Mouse (Mus musculus): ENCODE data around the gene Cnpy3. TPM values are rescaled to one million over a fixed set of nuclear protein-coding genes. Genes with fewer than 3 reads are reported as not detected.

Gene Cnpy3
- total and polyA plus RNA-seq, 3 experiments, result 19.7 to 21.5 (median 19.8) TPM

- H3K9ac ChIP-seq (ENCODE audit: low read depth, low read length), result peak within 1 kb of the TSS; percentile 98
- peak within 1 kb of the TSS; percentile 75 for H3K4me3 ChIP-seq
- no peaks in the 10 kb centered on the region for H3K27me3 ChIP-seq (ENCODE audit: control insufficient read depth, insufficient read depth, low read length)
- peaks cover 3% of the 10 kb centered on the region for H3K4me1 ChIP-seq (ENCODE audit: control insufficient read depth, insufficient read depth, low read length)
- whole genome bisulfite sequencing, result 7% methylated on average over 28 of the region's 36 CpGs
- peak within 1 kb of the TSS; percentile 86 for H3K27ac ChIP-seq
- DNase-seq, result peak; percentile 93 to 94
- peaks cover 2% of the 10 kb centered on the region; the same call in 1 of the 2 replicates for H3K79me2 ChIP-seq (replicated peaks; ENCODE audit: control insufficient read depth, insufficient read depth, low read length)
- intact Hi-C loops (cut with DNase I), result loop anchor here (2.0 to 5.0 kb wide), 3 partner anchors 41 to 159 kb away; partner anchors contain the start of gene Cnpy3
- TF ChIP-seq POLR2A (IDR thresholded peaks at IDR 0.05; ENCODE audit: insufficient read depth, low read depth, low read length) (peak; percentile 89), EP300 (IDR thresholded peaks at IDR 0.05; ENCODE audit: insufficient read depth, low read depth, low read length) (0 out of 2 replicates have a peak, but pooled peaks have one; percentile 57), CTCF (IDR thresholded peaks at IDR 0.05) (no peak)
- 0 out of 2 replicates have a peak, but pooled peaks cover 2% of the 10 kb centered on the region for H3K36me3 ChIP-seq (ENCODE audit: control insufficient read depth, insufficient read depth, low read length)
Measured at GRCm38 (mm10) chr17:46710959-46711597, 40.9 kb downstream of the Cnpy3 start, which contains the start of gene Pex6. Gene Pex6, plus strand, starts transcription at chr17:46711463.

DNA sequence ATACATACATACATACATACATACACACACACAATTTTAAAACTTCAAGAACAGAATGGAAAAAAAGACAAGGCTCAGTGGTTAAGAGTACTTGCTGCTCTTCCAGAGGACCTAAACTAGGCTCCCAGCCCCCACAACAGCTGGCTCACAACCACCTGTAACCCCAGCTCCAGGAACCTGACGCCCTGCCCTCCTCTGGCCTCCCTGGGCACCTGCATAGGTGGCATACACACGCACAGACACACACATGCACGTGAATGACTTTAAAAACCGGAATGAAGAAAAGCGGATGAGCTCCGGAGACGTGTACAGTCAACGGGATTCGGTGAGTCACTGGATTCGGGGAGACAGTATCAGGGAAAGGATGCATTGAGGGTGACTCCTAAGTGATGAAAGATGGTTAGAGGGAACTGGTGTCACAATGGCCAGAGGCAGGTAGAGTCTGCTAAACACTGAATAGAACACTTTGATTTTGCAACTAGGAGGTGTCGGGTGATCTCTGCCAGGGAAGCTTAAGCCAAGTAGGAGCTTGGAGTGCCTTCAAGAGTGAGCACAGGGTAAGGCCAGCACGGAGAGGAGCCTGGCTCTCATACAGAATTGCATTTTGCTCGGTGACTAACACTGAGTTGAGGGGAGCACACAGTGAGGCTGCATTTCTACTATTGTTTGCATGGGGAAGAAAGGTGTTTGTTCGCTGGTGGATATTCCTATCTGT is 45.5 kb downstream of the Cnpy3 start:
- no peaks in the 10 kb centered on the region for H3K27me3 ChIP-seq (ENCODE audit: control insufficient read depth, insufficient read depth, low read length)
- H3K4me1 ChIP-seq (ENCODE audit: control insufficient read depth, insufficient read depth, low read length), result peaks cover 9% of the 10 kb centered on the region
- H3K79me2 ChIP-seq (replicated peaks; ENCODE audit: control insufficient read depth, insufficient read depth, low read length), result 0 out of 2 replicates have a peak, but pooled peaks cover 3% of the 10 kb centered on the region
- H3K27ac ChIP-seq, result no peak overlapping the region
- H3K4me3 ChIP-seq, result no peak overlapping the region
- intact Hi-C loops (cut with DNase I), result loop anchor here (10.0 kb wide), 1 partner anchor 382 kb away; the partner anchor contains the start of gene Abcc10
- H3K36me3 ChIP-seq (ENCODE audit: control insufficient read depth, insufficient read depth, low read length), result no peaks in the 10 kb centered on the region
- TF ChIP-seq POLR2A (IDR thresholded peaks at IDR 0.05; ENCODE audit: insufficient read depth, low read depth, low read length) (no peak), EP300 (IDR thresholded peaks at IDR 0.05; ENCODE audit: insufficient read depth, low read depth, low read length) (no peak), CTCF (IDR thresholded peaks at IDR 0.05) (no peak)
- H3K9ac ChIP-seq (ENCODE audit: low read depth, low read length), result no peak overlapping the region
- peak in 1 of 2 experiments; percentile 67 for DNase-seq
- 85% methylated on average over 14 of the region's 14 CpGs for WGBS

- intact Hi-C loops (cut with DNase I), result loop anchor here (10.0 kb wide), 1 partner anchor 380 kb away; the partner anchor contains the start of gene Abcc10
- TF ChIP-seq POLR2A (IDR thresholded peaks at IDR 0.05; ENCODE audit: insufficient read depth, low read depth, low read length) (peak; percentile 94), EP300 (IDR thresholded peaks at IDR 0.05; ENCODE audit: insufficient read depth, low read depth, low read length) (no peak), CTCF (IDR thresholded peaks at IDR 0.05) (peak; percentile 31)
- 1% methylated on average over 48 of the region's 48 CpGs for WGBS
Measured at GRCm38 (mm10) chr17:46704887-46705835, 46.9 kb downstream of the Cnpy3 start, which contains the start of gene Ppp2r5d. Gene Ppp2r5d, minus strand, starts transcription at chr17:46705111.

DNA sequence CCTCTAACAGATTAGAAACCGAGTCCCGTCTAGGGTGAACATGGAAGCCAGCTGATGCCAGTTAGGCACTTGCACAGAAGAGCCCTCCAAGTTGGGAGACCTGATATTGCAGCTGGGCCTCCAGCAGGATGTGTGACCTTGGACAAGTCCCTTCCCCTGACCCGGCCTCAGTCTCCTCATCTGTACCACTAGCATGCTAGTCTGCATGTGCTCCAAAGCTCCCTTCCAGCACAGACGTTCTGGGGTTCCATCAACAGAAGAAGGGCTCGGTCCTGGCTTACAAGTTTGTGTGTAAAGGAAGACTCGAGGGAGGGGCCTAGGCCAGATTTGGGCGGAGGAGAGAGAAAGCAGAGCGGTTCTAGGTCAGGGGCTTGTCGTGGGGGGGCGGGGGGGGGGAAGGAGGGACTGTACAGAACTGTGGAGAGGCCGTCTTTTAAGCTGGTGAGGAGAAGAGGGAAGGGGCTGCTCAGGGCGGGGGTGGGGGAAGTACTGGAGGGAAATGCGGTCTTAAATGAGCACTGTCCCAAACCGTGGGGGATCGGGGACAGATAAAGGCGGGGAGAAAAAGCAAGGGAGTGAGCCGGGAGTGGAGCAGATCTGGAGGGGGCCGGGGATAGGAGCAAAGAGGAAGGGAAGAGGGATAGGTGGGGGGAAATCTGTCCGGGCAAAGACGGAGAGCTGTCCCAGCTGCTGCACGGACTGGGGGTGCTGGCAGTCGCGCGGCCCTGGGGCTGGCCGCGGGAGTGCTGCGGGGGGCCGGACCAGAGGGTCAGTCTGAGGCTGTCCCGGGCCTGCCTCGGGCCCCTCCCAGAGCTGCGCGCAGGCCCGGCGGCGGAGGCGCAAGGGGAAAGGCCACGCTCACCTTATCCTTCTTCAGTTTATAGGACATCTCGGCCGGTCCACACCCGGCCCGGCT is 47.8 kb downstream of the Cnpy3 start:
- H3K4me1 ChIP-seq (ENCODE audit: control insufficient read depth, insufficient read depth, low read length), result peaks cover 11% of the 10 kb centered on the region
- TF ChIP-seq POLR2A (IDR thresholded peaks at IDR 0.05; ENCODE audit: insufficient read depth, low read depth, low read length) (no peak), EP300 (IDR thresholded peaks at IDR 0.05; ENCODE audit: insufficient read depth, low read depth, low read length) (no peak), CTCF (IDR thresholded peaks at IDR 0.05) (no peak)
- peak overlapping the region; percentile 78 for H3K4me3 ChIP-seq
- no peaks in the 10 kb centered on the region for H3K27me3 ChIP-seq (ENCODE audit: control insufficient read depth, insufficient read depth, low read length)
- H3K79me2 ChIP-seq (replicated peaks; ENCODE audit: control insufficient read depth, insufficient read depth, low read length), result 0 out of 2 replicates have a peak, but pooled peaks cover 3% of the 10 kb centered on the region
- WGBS, result 3% methylated on average over 41 of the region's 41 CpGs
- H3K36me3 ChIP-seq (ENCODE audit: control insufficient read depth, insufficient read depth, low read length), result no peaks in the 10 kb centered on the region
- intact Hi-C loops (cut with DNase I), result loop anchor here (2.0 to 10.0 kb wide), 2 partner anchors 21 to 379 kb away; partner anchors contain the start of gene Abcc10
- DNase-seq, result no peak
- H3K9ac ChIP-seq (ENCODE audit: low read depth, low read length), result peak overlapping the region; percentile 90
- peak overlapping the region; percentile 88 for H3K27ac ChIP-seq

More at GRCm38 (mm10) chr17:46704887-46705835, 46.9 kb downstream of the Cnpy3 start, which contains the start of gene Ppp2r5d:
- H3K36me3 ChIP-seq (ENCODE audit: control insufficient read depth, insufficient read depth, low read length), result no peaks in the 10 kb centered on the region
- H3K9ac ChIP-seq (ENCODE audit: low read depth, low read length), result peak within 1 kb of the TSS; percentile 90
- peak within 1 kb of the TSS; percentile 88 for H3K27ac ChIP-seq
- peak; percentile 97 to 98 for DNase-seq
- H3K27me3 ChIP-seq (ENCODE audit: control insufficient read depth, insufficient read depth, low read length), result no peaks in the 10 kb centered on the region
- peaks cover 11% of the 10 kb centered on the region for H3K4me1 ChIP-seq (ENCODE audit: control insufficient read depth, insufficient read depth, low read length)
- H3K4me3 ChIP-seq, result peak within 1 kb of the TSS; percentile 78
- H3K79me2 ChIP-seq (replicated peaks; ENCODE audit: control insufficient read depth, insufficient read depth, low read length), result 0 out of 2 replicates have a peak, but pooled peaks cover 3% of the 10 kb centered on the region

All from heart, adult 2 months (tissue).